Mouse (Mus musculus) spleen, embryonic (tissue): Measurements from ENCODE around the gene Cdkn1b.

Experiments
- CTCF ChIA-PET: fragments of 350-600 bp; sonication (Branson Sonifier 250); formaldehyde crosslinking; loops from one replicate; lab custom pipeline; 2022; lab: Charles Lee

Cdkn1b gene

GRCm38 (mm10) chr6:134898095-134898965 is 21.9 kb upstream of the Cdkn1b start, which contains the start of gene Gpr19:
Gene Gpr19, minus strand, starts transcription at chr6:134898578.
- CTCF ChIA-PET = interaction anchor here (0.6 to 0.7 kb wide), 2 partner anchors 73 to 75 kb away, joined by 3 to 4 read pairs; no protein-coding TSS in a partner anchor

- CTCF ChIA-PET = interaction anchor here (0.6 kb wide), 1 partner anchor 348 kb away, joined by 9 read pairs; no protein-coding TSS in a partner anchor
These were observed 16.8 kb upstream of the Cdkn1b start for GRCm38 (mm10) chr6:134903368-134903767.

- CTCF ChIA-PET = interaction anchor here (0.6 kb wide), 1 partner anchor 348 kb away, joined by 9 read pairs; no protein-coding TSS in a partner anchor
These were observed 16.0 kb upstream of the Cdkn1b start for GRCm38 (mm10) chr6:134903891-134904884.

- CTCF ChIA-PET = interaction anchor here (0.6 to 1.0 kb wide), 2 partner anchors 41 to 112 kb away, joined by 4 to 5 read pairs; no protein-coding TSS in a partner anchor
These were observed 14.4 kb upstream of the Cdkn1b start for GRCm38 (mm10) chr6:134905811-134906210.

- CTCF ChIA-PET = no interaction called here
These were observed 5.7 kb upstream of the Cdkn1b start for GRCm38 (mm10) chr6:134914523-134914922.

- CTCF ChIA-PET = no interaction called here
These were observed 3.6 kb upstream of the Cdkn1b start for GRCm38 (mm10) chr6:134916641-134917040.

- CTCF ChIA-PET = no interaction called here
These were observed 3.1 kb upstream of the Cdkn1b start for GRCm38 (mm10) chr6:134917087-134917486.

- CTCF ChIA-PET = no interaction called here
These were observed 1.4 kb upstream of the Cdkn1b start for GRCm38 (mm10) chr6:134918769-134919168.

GRCm38 (mm10) chr6:134919511-134920189 is 551 bp upstream of the Cdkn1b start:
- CTCF ChIA-PET = interaction anchor here (0.8 kb wide), 1 partner anchor 12 kb away, joined by 4 read pairs; no protein-coding TSS in a partner anchor

GRCm38 (mm10) chr6:134921014-134921694 is 953 bp downstream of the Cdkn1b start:
- CTCF ChIA-PET = interaction anchor here (0.6 kb wide), 1 partner anchor 25 kb away, joined by 4 read pairs; no protein-coding TSS in a partner anchor

- CTCF ChIA-PET = interaction anchor here (0.6 kb wide), 2 partner anchors 26 to 98 kb away, joined by 4 to 5 read pairs; no protein-coding TSS in a partner anchor
These were observed 1.7 kb downstream of the Cdkn1b start for GRCm38 (mm10) chr6:134921695-134922510.

GRCm38 (mm10) chr6:134922511-134923195 is 2.5 kb downstream of the Cdkn1b start:
- CTCF ChIA-PET = interaction anchor here (0.6 to 1.0 kb wide), 2 partner anchors 9 to 99 kb away, joined by 3 to 5 read pairs; no protein-coding TSS in a partner anchor

GRCm38 (mm10) chr6:134923670-134924069 is 3.5 kb downstream of the Cdkn1b start:
- CTCF ChIA-PET = interaction anchor here (1.0 kb wide), 1 partner anchor 8 kb away, joined by 3 read pairs; no protein-coding TSS in a partner anchor

- CTCF ChIA-PET = no interaction called here
These were observed 4.1 kb downstream of the Cdkn1b start for GRCm38 (mm10) chr6:134924262-134924661.

- CTCF ChIA-PET = interaction anchor here (1.0 kb wide), 1 partner anchor 49 kb away, joined by 3 read pairs; no protein-coding TSS in a partner anchor
These were observed 5.6 kb downstream of the Cdkn1b start for GRCm38 (mm10) chr6:134925673-134926337.

GRCm38 (mm10) chr6:134926338-134926705 is 6.1 kb downstream of the Cdkn1b start:
- CTCF ChIA-PET = interaction anchor here (1.0 kb wide), 1 partner anchor 50 kb away, joined by 3 read pairs; no protein-coding TSS in a partner anchor

- CTCF ChIA-PET = interaction anchor here (1.0 kb wide), 1 partner anchor 50 kb away, joined by 3 read pairs; no protein-coding TSS in a partner anchor
These were observed 6.8 kb downstream of the Cdkn1b start for GRCm38 (mm10) chr6:134926803-134927594.
